Mouse (Mus musculus): ENCODE measurements around the gene Ak6.

DNA sequence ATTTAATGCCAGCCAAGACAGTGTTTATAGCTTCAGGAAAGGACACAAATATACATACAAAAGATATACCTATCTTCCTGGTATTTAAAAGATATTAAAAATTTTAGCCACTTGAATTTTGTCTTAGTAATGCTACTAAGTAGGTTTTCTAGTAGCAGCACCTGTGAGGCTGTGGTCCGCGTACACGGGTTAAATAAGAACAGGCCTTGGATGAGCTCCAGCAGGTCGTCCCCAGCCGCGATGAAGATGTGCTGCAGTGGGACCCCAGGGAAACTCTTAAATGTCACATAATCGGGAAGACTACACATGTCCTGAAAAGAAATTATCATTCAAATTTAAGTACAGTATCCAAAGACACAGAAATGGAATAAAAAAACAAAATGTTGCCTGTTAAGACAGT is 55.4 kb downstream of the Ak6 start:
- TF ChIP-seq POLR2A (IDR thresholded peaks at IDR 0.05; ENCODE audit: insufficient read depth, low read length), result no peak
- no peak for TF ChIP-seq EP300 (IDR thresholded peaks at IDR 0.05; ENCODE audit: insufficient read depth, low read depth, low read length)
- TF ChIP-seq CTCF (IDR thresholded peaks at IDR 0.05; ENCODE audit: low read depth, low read length), result no peak
